Mouse (Mus musculus): ENCODE results near the gene Ccdc87. TPM values are rescaled to one million over a fixed set of nuclear protein-coding genes. Genes with fewer than 3 reads are reported as not detected.

The Ccdc87 gene
- total RNA-seq, 2 experiments from 2014 or later: 2.0 to 2.6 TPM

DNA sequence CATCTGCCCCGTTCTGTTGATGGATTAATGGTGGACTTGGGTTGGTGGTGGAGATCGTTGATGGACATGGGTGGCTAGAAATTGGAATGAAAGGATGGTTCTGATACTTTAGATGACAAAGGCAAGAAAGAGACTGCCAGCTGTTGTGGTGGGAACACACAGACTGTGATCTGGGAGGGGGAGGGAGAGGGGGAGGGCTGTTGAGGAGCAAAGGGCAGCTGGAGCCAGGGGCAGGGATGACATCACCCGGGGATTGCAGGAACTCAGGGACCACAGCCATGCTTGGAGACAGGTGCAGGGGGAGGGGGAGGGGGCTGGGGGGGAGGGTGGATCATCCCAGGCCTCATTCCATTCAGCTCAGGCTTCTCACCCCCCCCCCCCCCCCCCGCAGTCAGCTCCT lies 37.1 kb downstream of the Ccdc87 start:
- H3K4me3 ChIP-seq: no peak overlapping the region

DNA sequence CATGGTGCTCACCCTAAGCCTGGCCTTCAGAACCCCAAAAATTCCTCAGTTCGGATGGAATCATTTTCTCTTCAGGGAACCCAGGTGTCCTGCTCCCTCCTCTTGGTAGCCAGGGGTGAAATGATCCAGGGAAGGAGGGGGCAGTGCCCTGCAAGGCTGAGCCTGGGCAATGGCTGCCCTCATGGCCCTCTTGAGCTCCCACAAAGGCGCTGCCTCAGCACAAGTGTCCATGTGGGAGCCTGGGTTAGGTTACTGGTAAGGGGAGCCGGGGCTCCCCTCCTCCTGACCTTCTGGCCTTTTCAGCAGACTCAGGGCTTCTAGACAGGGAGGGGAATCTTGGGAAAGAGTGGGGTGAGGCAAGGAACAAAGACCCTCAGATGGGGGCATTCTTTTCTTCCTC lies 37.6 kb downstream of the Ccdc87 start:
- TF ChIP-seq CTCF (IDR thresholded peaks at IDR 0.05): no peak
- no peak for DNase-seq (ENCODE audit: extremely low spot score in 1 of 2, low spot score in 2 of 2)
- no peak overlapping the region for H3K4me3 ChIP-seq
- no peak overlapping the region for H3K27ac ChIP-seq
- intact Hi-C loops (cut with DNase I): no loop called here

More for the DNA sequence above, 37.1 kb downstream of the Ccdc87 start:
- no peak for DNase-seq (ENCODE audit: extremely low spot score in 1 of 2, low spot score in 2 of 2)
- intact Hi-C loops (cut with DNase I): no loop called here
- H3K27ac ChIP-seq: no peak overlapping the region
- no peak for TF ChIP-seq CTCF (IDR thresholded peaks at IDR 0.05)

DNA sequence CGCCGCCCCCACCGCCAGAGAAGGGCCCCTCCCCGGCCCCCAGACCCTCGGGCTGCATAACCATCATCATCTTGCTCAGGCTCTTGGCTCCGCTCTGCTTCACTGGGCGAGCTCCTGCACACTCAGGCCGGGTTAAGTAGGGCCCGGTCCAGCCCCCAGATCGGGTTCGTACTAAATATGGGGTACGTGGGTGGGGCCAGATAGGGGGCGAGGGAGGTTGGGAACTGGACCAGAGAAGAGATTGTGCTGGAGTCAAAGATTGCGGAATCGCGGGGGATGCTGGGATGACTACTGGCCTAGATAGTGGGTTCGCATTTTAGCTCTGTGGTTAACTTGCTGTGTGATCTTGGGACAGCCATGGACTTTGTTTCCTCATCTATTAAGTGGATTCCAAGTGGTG lies 38.6 kb downstream of the Ccdc87 start, which contains the start of gene Actn3:
Gene Actn3, minus strand, starts transcription at position 125 of the 400 bp plus-strand sequence.
- Histone ChIP-seq H3K27ac (peak within 1 kb of the TSS; percentile 90), H3K4me3 (peak within 1 kb of the TSS; percentile 75)
- no peak for DNase-seq (ENCODE audit: extremely low spot score in 1 of 2, low spot score in 2 of 2)
- intact Hi-C loops (cut with DNase I): no loop called here
- no peak for TF ChIP-seq CTCF (IDR thresholded peaks at IDR 0.05)

DNA sequence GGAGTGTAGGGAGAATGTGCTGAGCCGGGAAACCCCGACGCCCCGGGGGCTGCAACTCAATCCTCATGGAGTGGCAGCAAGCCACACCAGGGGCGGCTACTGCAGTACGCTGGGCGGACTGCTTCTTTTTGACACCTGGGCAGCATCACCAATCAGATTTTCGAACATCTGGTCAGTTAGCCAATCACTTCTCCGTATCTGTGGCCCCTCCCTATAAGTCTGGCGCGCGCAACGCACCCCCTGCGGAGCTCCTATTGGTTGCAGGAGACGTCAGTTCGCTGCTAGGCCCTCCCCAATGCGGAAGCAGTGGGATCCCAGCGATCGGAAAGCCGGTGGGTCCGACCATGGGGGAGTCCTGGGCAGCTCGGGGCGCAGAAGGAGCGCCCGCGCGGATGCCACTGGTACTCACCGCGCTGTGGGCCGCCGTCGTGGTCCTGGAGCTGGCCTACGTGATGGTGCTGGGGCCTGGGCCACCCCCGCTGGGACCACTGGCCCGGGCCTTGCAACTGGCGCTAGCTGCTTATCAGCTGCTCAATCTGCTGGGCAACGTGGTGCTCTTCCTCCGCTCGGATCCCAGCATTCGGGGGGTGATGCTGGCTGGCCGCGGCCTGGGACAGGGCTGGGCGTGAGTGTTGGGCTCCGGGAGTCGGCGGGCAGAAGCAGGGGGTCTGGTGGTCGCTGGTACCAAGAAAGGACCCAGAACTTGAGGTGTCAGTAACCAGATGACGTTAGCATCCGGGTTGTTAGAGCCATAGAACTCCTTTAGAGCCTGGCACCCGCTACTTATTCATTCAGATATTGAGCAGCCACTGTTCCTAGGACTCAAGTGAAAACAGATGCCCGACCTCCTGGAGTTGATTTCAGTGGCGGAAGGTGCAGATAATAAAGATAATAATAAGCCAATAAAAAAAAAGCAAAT lies 39.5 kb downstream of the Ccdc87 start, which contains the start of gene Zdhhc24:
Gene Zdhhc24, plus strand, starts transcription at position 264 of the 919 bp plus-strand sequence.
- Histone ChIP-seq H3K4me3 (peak within 1 kb of the TSS; percentile 75), H3K27ac (peak within 1 kb of the TSS; percentile 90)
- intact Hi-C loops (cut with DNase I): no loop called here
- TF ChIP-seq CTCF (IDR thresholded peaks at IDR 0.05): no peak; the same call in 1 of the 2 replicates
- DNase-seq (ENCODE audit: extremely low spot score in 1 of 2, low spot score in 2 of 2): peak; percentile 94 to 98

DNA sequence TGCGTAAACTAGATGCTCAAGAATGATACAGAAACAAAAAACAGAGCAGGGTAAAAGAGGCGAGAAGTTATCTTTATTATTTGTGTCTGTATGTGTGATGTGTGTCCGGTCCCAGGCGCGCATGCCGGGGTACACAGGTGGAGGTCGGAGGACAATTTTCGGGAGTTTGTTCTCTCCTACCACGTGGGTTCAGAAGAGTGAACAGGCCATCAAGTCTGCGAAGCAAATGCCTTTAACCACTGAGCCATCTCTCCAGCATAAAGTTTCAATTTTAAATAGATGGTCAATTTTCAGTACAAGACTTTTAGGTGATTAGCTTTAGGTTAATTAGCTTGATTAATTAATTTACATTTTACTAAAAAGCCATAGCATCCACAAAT lies 40.1 kb downstream of the Ccdc87 start:
- peak overlapping the region; percentile 75 for H3K4me3 ChIP-seq
- no peak for TF ChIP-seq CTCF (IDR thresholded peaks at IDR 0.05)

DNA sequence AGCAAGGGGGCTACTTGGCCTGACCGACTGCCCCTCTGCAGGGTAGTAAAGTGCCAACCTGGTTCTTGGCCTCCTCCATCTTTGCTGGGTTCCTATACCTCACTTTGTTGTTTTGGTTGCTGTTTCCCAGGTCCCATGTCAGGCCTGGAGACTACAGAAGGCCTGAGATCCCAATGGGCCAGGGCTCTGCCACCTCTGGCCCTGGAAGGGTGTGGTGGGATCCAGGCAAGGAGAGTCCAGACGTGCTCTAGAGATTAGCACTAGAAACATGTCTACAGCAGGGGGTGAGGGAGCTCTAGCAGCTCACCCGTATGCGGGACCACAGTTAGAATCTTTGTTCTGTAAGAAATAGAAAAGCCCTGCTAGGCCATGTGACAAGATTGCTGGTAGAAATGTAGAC lies 44.8 kb downstream of the Ccdc87 start:
- H3K27ac ChIP-seq: no peak overlapping the region
- no peak overlapping the region for H3K4me3 ChIP-seq
- no peak for DNase-seq (ENCODE audit: extremely low spot score in 1 of 2, low spot score in 2 of 2)
- intact Hi-C loops (cut with DNase I): no loop called here
- no peak for TF ChIP-seq CTCF (IDR thresholded peaks at IDR 0.05)

More for the DNA sequence above, 40.1 kb downstream of the Ccdc87 start:
- H3K27ac ChIP-seq: no peak overlapping the region
- intact Hi-C loops (cut with DNase I): no loop called here
- DNase-seq (ENCODE audit: extremely low spot score in 1 of 2, low spot score in 2 of 2): no peak

DNA sequence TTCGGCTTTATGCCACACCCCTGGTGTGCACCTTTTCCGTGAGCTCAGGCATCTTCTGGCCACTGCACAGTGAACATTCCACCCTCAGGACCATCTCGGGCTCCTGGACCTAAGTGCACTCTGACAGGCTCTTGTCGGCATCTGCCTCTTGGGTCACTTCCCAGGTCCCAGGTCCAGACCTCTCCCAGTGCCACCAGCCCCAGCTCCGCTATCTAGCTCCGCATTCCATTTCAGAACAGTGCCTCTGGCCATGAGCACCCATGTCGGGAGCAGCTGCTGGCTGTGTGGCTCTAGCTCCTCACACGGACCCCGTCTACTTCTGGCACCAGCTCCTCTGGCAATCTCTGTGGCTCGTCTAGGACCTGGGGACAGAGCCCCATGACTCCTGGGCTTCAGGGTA lies 50.6 kb downstream of the Ccdc87 start:
- Histone ChIP-seq H3K27ac (no peak overlapping the region), H3K4me3 (no peak overlapping the region)
- TF ChIP-seq CTCF (IDR thresholded peaks at IDR 0.05): no peak
- no peak for DNase-seq (ENCODE audit: extremely low spot score in 1 of 2, low spot score in 2 of 2)
- intact Hi-C loops (cut with DNase I): no loop called here

DNA sequence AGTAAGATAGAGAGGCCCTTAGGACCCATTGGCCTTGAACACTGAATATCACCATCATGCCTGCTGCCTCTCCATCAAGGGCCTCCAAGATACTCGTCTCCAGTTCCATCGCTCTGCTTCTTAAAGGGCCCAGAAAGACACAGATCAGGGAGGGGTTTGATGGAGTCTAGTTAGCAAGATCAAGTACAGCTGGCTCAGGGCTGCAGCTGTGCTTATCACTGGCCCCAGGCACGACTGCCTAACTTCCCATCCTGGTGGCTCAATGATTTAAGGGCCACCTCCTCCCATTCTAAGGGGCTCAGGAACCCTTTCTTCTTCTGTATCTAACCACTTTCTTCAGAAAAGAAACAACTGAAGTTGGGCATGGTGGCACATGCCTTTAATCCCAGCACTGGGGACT lies 52.6 kb downstream of the Ccdc87 start:
- Histone ChIP-seq H3K4me3 (no peak overlapping the region), H3K27ac (no peak overlapping the region)
- intact Hi-C loops (cut with DNase I): no loop called here
- no peak for TF ChIP-seq CTCF (IDR thresholded peaks at IDR 0.05)
- DNase-seq (ENCODE audit: extremely low spot score in 1 of 2, low spot score in 2 of 2): no peak

Other genes with a start within 250 kb of the Ccdc87 start
- gene Lrfn4, start 223.7 kb upstream of the Ccdc87 start, total RNA-seq (2021): 10 to 100 TPM; 41.2 to 44.9 TPM
- 10 to 100 TPM; 26.4 to 30.6 TPM for gene Rce1, start 213.7 kb upstream of the Ccdc87 start, total RNA-seq (2021)
- 1 to 10 TPM; 1.5 to 1.6 TPM for gene Gm960, start 140.7 kb upstream of the Ccdc87 start, total RNA-seq (2021)
- 100 to 1,000 TPM; 561 to 597 TPM for gene Sptbn2, start 128.2 kb upstream of the Ccdc87 start, total RNA-seq (2021)
- 10 to 100 TPM; 16.3 to 18.2 TPM for gene Rbm4b, start 82.9 kb upstream of the Ccdc87 start, total RNA-seq (2021)
- gene Rbm4, start 45.5 kb upstream of the Ccdc87 start, total RNA-seq (2021): 100 to 1,000 TPM in 1 of 2 experiments, 10 to 100 TPM in 1; 93.1 to 112 TPM
- gene Gm21992, start 27.8 kb upstream of the Ccdc87 start, total RNA-seq (2021): 10 to 100 TPM; 22.0 to 25.5 TPM
- 10 to 100 TPM; 53.4 to 61.0 TPM for gene Rbm14, start 27.7 kb upstream of the Ccdc87 start, total RNA-seq (2021)
- 10 to 100 TPM; 29.8 to 30.3 TPM for gene Ccs, start within 50 bp of the Ccdc87 start, total RNA-seq (2021)
- 100 to 1,000 TPM; 102 to 107 TPM for gene Ctsf, start 15.8 kb downstream of the Ccdc87 start, total RNA-seq (2021)
- gene Actn3, start 38.5 kb downstream of the Ccdc87 start, total RNA-seq (2021): 1 to 10 TPM; 1.4 to 1.5 TPM
- 10 to 100 TPM; 24.7 to 25.9 TPM for gene Zdhhc24, start 39.3 kb downstream of the Ccdc87 start, total RNA-seq (2021)
- 10 to 100 TPM; 40.0 to 48.1 TPM for gene Bbs1, start 67.3 kb downstream of the Ccdc87 start, total RNA-seq (2021)
- gene Dpp3, start 88.9 kb downstream of the Ccdc87 start, total RNA-seq (2021): 10 to 100 TPM; 39.5 to 45.9 TPM
- gene Peli3, start 103.8 kb downstream of the Ccdc87 start, total RNA-seq (2021): 10 to 100 TPM; 27.9 to 31.8 TPM
- gene Mrpl11, start 122.8 kb downstream of the Ccdc87 start, total RNA-seq (2021): 10 to 100 TPM; 52.7 to 55.3 TPM
- gene Npas4, start 150.9 kb downstream of the Ccdc87 start, total RNA-seq (2021): 10 to 100 TPM; 21.7 to 33.7 TPM
- gene Slc29a2, start 184.5 kb downstream of the Ccdc87 start, total RNA-seq (2021): 10 to 100 TPM; 16.6 to 16.7 TPM
- gene B4gat1, start 199.5 kb downstream of the Ccdc87 start, total RNA-seq (2021): 100 to 1,000 TPM; 109 to 131 TPM
- 1 to 10 TPM; 4.9 to 5.8 TPM for gene AC124502.3, start 199.5 kb downstream of the Ccdc87 start, total RNA-seq (2021)
- 10 to 100 TPM; 26.9 to 28.8 TPM for gene Brms1, start 202.0 kb downstream of the Ccdc87 start, total RNA-seq (2021)
- 10 to 100 TPM; 94.6 to 95.9 TPM for gene Rin1, start 211.1 kb downstream of the Ccdc87 start, total RNA-seq (2021)
- gene Cd248, start 228.7 kb downstream of the Ccdc87 start, total RNA-seq (2021): 1 to 10 TPM; 4.3 to 5.4 TPM
- 100 to 1,000 TPM; 154 to 156 TPM for gene Tmem151a, start 246.2 kb downstream of the Ccdc87 start, total RNA-seq (2021)
- gene Yif1a, start 249.2 kb downstream of the Ccdc87 start, total RNA-seq (2021): 10 to 100 TPM; 23.4 to 25.7 TPM